Mouse (Mus musculus): ENCODE measurements at regions not wholly inside any gene's neighbourhood (a gene's known extent, or its start where the extent isn't known, plus 50 kb on each side); places are given as distances from the start of the nearest gene placed in this dataset.
A peak's percentile ranks its signal among the peaks of the same experiment; 100 is the strongest.

DNA sequence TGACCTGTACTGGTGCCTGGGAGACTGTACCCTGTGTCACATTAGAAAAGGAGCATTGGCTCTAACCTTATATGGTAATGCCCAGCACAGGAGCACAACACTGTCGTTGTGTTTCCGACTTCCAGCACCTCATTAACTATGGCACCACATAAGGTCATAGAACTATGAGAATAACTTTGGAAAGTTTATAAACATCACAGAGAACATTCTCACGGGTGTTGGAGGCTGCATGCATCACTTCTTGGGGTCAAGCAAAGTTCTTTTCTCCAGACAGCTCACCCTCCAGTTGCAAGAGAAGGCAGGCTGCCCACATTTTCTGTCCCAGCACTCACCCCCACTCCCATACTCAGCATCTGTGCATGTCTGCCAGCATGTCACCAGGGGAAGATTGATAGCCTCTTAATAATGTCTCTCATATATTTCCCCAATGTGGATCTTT, 420.6 kb downstream of the Lmo4 start:
- no peak for DNase-seq

DNA sequence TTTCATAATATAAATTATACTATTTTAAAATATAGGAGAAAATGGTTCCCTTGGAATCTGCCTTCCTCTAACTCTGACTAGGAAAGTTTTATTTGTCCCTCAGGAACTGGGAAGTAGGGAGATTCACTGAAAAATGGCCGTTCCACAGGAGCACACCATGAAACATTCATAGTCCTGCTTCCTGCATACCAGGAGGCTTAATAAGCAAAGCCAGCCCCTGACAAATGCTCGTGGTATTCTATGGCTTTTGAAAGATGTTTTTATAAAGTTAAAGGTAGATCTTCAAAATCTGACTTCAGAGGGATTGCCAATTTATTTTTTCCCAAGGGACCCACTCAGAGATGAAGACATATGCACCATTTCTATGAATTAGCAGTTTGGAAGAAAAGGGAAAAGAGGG, 426.9 kb downstream of the Lmo4 start:
- no peak for DNase-seq

DNA sequence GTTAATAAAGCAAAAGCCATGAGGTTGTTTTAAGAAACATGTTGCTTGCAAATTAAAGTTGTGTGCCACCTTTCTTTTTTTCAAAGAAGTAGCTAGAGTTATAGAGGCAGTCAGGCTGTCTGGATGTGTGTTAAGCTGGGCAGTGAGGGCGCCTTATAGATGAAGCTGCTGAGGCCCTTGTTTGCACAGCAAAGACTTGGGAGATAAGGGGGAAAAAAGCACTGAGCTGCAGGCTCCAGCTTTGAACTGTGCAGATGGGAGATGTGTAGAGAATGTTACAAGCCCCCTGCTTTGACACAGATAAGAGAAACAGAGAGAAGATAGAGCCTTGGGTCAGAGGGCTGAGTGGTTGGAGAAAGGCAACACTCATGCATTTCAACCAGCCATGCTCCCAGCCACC, 445.7 kb downstream of the Lmo4 start:
- no peak for DNase-seq

DNA sequence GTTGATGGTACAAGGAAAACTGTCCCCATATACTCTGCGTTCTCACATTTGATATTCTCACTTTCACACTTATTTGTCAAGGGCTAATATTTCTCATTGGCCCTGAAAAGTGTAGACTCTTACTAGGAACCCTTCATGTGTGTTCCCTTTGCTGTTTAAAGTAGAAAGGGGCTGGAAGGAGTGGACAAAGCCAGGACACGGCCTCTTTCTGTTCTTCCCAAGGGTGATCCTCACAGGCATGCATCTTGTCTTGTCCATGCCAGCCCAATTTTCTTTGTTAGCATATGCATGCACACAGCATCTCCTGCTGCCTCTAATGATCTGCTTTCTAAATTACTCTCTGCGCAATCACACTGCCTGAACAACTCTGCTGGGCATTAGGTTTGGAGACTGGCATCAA, 451.8 kb downstream of the Lmo4 start:
- DNase-seq, result no peak

DNA sequence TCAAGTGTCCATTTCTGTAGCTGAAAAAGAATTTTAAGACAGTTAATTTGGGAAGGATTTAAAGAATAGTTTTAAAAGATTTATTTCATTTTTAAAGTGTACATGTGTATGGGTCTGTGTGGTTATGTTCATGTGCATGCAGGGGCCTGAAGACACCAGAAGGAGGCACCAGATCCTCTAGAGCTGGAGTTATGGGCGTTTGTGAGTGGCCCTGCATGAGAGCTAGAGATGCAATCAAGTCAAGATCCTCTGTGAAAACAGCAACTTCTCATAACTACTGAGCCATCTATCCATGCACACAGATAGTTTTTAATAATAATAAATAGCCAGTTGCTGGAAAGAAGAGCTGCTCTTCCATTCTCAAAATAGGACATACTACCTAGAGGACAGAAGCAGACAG, 452.4 kb downstream of the Lmo4 start:
- DNase-seq, result no peak

DNA sequence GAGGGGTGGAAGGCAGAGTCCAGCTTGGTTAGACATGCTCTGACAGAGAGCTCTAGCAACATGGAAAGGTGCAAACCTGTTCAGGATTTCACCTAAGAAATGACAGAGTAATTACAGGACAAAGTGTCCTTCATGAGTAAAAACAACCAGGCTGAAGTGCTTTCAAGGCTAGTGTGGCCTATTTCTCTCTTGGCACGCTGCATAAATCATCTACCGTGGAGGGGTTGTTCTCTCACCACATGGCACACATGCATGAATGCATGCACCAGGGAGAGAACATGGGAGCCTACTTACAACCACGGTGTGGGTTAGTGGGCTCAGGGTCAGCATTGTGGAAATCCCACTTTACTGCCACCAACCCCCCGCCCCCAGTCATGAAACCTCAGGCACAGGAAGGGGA, 454.9 kb downstream of the Lmo4 start:
- DNase-seq, result peak; percentile 4 to 11

DNA sequence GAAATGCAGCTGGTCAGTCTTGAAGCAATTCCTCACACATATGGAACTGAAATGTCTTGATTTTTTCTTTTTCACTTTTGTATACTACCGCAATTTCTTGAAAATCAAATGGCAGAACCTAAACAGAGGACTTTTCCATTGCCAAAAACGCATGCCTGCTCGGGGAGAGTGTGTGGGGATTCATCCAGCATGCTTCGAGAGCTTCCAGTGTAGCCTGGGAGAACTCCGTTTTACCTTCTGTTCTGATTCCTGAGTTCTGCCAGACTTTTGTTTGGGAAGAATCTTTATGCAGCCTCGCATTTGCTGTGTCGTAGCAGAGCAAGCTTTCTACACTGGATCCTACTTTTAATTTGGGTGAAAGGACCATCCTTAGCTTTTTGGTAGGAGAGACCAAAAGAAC, 461.4 kb downstream of the Lmo4 start:
- no peak for DNase-seq

DNA sequence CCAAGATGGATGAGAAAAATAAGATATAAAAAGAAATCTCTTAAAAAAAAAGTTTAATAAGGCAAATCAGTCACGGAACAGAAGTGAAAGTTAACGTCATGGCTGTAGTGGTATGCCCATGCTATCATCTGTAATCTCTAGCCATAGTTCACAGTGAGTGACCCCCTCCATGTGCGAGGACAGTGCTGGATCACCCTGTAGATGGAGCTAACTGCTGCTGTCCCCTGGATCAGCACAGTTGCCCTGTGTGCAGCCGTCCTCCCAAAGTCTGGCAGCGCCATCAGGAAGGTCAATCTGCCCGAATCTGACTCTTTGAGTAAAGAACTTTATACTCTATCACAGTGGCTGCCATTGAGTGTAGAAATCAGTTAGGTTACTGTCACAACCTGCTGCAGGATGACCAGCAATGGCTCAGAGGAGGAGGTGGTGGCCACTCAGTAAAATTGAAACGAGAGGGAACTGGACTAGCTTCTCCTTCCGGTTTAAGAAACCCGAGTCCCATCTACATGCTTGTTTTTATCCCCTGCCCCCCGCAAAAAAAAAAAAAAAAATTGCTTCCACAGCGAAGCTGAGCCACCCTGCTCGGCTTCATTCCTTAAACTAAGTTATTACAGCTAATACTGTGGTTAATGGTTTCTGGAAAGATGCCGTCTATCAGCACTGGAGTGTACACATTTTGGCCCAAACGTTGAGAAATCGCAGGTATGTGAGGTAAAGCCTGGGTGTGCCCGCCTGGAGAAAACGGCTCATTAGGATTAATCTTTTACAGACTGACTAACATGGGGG, 462.0 kb downstream of the Lmo4 start:
- peak; percentile 4 to 7 for DNase-seq

DNA sequence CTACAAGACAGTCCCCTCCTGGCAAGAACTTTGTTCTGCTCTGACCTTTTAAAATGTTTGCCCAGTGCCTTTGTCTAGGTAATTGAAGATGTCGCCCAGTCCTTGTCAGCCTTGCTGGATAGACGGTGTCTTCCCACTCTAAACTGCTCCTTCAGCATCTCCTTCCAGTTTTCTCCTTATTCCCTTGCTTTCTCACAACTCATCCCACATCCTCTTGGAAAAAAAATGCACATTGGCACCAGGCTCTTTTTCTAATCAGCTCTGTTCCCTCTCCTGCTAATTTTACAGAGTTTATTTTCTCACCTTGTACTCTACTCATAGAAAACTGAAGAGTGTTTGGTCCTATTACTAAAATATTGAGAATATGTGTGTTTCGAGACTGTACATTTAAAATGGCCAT, 466.3 kb downstream of the Lmo4 start:
- no peak for DNase-seq

DNA sequence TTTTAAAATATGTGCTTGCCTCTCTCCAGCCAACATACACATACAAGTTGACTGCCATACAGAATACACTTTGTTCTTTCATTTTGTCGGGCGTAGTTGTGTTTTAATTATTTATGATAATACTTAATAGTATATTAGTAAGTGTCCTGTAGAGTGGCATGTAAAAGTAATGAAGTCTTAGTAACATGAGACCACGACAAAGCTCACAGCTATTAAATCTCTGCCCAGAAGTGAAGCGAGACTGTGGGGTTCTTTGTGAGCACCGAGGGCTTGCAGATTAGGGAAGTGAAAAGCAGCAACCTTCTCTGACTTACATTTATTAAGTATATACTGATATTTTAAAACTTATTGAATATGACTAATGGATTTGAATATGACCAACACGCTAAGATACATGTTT, 467.2 kb downstream of the Lmo4 start:
- no peak for DNase-seq

DNA sequence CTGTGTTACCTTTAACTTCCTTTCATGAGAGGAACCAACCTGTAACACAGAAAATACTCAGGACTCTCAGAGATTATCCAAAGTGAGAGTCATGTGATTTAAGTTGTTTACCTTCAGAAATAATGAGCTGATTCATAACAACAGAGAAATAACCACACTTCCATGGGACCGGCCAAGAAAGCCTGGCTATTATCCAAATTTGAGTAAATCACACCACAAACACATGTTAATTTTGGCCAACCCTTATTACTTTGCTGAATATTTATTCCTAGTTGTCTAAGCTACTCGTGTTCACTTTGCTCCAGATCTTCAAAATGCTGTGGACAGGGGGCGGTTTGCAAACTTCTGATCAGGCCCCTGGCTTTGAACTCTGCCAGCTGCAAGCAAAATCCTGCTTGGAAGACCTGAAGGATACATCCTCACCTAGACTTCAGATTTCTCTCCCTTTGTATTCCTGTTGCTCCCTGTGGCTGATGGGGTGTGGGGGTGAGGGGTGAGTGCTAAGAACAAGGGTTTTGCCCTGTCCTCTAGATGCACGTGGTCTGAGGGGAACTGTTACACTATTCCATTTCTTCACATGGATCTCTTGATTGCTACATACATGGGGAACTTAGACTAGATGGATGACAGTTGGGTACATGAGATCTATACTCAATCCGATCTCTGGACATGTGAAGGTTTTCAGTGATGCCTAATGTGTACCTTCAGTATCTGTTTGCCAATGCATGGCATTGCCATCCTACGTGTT, 468.2 kb downstream of the Lmo4 start:
- no peak for DNase-seq

DNA sequence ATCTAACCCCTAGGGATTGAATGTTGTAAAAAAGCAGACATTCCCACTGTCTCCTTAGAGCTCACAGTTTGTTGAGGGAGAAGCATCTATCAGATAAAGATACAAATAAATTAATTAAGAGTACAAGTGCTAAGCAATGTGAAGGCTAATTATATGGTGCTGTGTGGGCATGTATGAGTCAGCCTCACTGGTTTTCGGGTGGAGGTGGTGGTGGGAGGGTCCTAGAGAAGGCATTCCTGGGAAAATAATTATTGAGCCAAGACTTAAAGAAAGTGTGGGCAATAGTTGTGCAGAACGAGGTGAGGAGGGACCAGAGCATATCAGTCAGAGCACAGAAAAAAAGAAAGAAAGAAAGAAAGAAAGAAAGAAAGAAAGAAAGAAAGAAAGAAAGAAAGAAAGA, 470.2 kb downstream of the Lmo4 start:
- no peak for DNase-seq

DNA sequence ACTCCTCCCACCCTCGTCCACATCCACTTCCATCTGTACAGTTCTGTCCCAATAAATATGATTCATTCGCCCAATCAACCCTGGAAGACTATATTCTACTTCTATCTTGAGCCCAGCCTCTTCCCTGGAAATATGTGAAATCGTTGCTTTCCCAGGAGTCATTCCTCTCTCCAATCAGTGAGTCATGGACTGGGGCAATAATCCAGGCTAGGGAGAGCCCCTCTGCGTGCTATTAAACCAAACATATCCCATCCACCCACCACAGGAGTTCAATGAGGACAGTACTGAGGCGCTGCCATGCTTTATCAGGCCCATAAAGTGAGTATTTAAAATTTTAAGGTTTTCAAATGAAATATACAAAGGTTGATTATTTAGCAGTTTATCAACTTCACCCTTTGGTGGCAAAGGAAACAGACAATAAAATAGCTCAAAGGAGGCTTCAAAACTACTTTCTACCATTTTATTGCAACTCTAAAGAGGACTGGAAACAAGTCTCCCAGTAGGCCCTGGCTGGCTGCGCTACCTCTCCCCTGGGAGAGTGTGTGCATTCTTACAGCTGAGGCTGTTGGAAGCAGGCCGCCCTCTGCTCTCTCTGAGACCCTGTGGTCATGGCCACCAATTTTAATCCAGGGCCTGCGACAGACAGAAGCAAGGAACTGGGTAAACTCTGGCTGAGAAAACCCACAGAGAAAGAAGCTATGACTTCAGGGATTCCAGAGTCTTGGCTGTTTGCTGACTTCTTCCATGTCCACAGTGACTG, 471.9 kb downstream of the Lmo4 start:
- DNase-seq, result no peak

DNA sequence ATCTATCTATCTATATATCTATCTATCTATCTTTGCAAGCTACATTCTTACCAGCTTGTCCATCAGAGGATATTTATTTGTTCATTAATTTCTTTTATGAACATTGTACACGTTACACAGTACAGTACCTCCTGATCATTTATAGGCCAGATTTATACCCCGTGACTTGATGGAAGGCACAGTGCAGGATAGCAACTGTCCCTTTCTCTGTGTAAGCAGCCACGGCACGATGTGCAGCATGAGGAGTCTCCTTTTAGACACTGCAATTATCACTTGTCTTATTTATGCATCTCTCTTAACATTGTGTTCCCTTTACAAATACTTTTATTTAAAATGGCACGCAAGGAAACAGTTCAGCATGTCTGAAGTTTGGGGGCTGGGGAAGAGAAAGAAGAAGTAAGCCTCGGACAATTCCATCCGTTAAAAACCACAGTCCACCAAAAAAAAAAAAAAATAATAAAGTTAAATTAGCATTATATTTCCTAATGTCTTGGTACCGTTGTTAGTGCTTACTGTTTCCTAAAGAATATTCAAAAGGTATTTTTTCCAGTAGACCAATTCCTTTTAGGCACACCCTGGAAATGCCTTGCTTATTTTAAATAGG, 475.4 kb downstream of the Lmo4 start:
- no peak for DNase-seq

DNA sequence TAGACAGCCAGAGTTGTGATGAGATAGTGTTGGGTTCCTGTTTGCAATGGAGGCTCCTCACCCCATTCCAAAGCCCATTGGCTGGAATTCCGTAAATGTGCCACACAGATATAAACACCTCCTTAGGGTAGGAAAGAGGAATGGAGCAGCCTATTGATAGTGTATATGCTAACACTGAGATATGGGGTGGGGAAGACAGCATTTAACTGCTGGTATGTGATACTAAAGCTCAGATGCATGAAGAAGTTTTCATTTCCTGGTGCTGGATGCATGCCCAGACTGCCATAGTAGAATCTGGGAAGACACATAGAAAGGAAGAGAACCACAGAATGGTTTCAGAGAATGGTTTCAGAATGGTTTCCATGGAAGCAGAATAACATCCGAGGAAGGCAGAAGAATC, 482.4 kb downstream of the Lmo4 start:
- no peak for DNase-seq

DNA sequence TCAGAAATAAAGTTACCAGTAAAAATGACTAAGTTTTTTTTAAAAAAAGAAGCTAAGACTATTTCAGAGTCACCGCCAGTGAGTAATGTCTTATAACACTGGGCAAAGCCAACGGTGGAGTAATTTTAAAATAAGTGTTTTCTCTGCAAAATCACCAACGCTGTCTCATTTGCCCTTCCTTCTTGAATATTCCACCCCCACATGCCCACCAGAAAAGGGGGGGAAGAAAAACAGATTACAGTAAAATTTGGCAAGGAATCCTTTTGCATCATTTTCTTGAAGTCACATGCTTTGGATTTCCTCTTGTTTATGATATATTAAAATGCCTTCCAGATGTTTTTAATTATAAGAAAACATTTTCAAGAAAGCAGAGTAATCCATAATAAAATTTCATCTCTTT, 482.9 kb downstream of the Lmo4 start:
- DNase-seq, result no peak

DNA sequence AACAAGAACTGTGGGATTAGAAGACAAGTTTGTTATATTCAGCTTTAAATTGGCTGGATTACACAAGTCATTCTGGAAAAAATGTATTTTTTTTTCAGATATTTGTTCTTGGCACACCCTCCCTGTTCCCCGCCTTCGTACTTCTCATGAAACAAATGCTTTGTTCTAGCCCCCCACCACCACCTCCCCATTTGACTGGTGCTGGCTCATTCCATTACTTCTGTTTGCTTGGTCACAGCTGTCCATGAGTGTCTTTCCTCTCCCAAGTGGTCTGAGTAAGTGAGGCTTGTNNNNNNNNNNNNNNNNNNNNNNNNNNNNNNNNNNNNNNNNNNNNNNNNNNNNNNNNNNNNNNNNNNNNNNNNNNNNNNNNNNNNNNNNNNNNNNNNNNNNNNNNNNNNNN, 491.8 kb downstream of the Lmo4 start:
- no peak for DNase-seq

DNA sequence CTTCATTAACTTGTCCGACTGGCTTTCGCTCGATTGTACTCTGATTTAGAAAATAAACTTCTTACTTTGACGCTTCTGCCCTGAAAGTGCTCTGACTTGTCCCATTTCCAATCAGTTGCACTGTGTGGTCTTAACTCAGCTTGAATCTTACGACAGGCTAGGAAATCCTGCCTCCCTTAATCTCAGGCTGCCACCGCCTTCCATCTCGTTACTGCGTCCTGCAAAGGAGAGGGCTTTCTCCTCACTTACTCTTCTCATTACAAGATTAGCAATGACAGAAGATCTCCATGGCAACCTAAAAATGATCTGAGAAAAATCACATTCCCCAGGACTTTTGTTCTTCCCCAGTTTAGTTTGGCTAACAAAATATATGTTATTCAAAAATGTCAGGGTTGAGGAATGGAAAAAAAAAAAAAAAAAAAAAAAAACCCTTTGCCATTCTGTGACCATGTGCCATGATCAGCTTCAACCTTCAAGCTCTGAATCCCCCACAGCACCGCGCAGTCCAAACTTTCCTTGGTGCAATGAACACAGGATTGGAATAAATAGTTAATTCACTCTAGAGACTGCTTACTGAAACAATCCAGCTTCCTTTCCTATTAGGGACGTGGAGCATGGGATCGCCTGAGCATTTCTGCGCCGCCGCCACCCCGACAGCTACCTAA, 494.1 kb downstream of the Lmo4 start:
- DNase-seq, result peak in 1 of 2 experiments; percentile 2

DNA sequence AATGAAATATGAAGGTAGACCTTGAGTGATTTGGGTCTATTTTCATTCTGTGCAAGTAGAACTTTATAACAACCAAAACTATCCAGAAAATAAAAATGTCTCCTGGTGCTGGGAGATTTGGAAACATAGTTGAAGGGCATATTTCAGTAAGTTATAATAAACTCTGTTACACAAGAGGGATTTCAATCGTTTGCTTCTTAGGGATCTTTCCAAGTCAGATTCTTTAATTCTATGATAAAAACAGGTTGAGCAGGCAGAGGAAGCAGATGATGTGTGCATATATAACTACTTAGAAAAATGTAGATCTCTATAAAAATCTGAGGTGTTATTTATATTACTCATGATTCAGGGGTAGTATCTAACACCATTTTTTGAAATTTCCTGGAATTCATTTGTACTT, 498.3 kb downstream of the Lmo4 start:
- DNase-seq, result no peak

DNA sequence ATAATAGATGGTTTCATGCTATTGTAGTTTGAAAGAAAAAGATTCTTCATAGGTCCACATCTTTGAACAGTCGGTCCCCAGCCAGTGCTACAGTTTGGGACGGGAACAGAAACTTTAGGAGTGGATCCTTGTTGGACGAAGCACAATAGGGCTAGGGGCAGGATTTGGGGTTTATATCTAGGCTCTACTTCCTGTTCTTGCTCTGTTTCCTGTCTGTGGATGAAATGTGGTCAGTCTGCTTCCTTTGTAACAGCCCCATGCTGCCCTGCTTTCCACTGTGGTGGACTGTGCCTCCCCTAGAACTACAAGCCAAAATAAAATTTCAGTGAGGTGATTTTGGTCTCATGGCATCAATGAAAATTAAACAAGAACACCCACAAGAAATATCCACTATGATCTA, 510.2 kb downstream of the Lmo4 start:
- DNase-seq, result no peak

DNA sequence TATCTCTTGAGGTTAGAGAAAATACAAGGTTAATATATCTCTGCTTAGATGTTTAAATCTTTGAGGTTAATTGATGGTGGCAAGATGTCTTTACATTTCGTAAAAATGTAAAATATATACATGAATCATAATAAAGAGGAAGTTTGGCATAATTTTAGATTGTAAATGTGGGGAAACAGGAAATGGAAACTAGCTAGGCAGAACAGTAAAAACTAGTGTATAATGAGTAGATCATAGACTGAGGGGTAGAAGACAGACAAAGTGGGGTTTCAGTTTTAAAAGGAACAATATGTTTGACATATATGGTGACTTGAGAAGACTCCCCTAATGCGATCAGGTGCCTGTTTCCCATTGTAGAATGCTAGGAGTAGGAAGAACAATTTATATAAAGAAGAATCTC, 519.3 kb downstream of the Lmo4 start:
- no peak for DNase-seq

DNA sequence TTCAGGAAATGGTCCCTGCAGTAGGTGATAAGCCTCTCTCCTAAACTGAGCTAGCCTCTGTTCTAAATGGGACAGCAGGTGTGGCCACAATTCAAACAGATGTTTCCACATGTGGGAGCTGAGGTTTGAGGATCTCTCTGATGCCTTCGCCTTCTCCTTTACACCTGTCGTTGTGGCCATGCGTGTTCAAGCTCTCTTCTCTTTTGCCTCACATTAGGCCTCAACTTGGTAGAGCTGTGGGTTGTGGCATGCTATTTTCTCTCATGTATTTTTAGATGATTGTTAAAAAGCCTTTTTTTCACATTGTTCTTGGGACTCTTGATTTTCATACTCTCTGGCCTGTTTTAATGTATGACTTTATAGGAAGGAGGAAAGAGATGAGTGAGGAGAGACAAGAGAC, 526.8 kb downstream of the Lmo4 start:
- DNase-seq, result no peak

DNA sequence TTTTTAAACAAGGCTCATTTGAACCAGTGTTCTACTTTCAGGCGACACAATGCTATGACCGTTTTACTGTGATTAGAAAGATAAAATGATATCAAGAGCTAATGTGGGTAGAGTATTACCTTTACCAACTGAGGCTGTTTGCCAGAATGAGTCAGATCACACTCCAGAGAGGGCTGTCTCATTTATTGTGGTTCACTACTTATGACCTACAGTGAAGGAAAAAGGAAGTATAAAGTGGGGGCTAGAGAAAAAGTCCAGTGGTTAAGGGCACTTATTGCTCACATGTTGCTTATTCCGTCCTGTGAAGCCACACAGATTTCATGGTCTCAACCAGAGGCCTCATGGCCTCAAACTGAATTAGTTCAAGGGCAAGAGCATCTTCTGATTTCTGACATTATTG, 530.2 kb downstream of the Lmo4 start:
- DNase-seq, result no peak

Measured in cerebellum, postnatal 14 days (tissue).